Mouse (Mus musculus): Measurements from ENCODE around the gene Bdh2. TPM values are rescaled to one million over a fixed set of nuclear protein-coding genes. Genes with fewer than 3 reads are reported as not detected.

The Bdh2 gene
- polyA plus RNA-seq, 1 experiment from 2014 or later: 25.3 TPM

GRCm38 (mm10) chr3:135327601-135328000 lies 46.6 kb downstream of the Bdh2 start:
- 57% methylated on average over 2 of the region's 2 CpGs for WGBS
- H3K4me2 ChIP-seq (replicated peaks): no peak overlapping the region
- no peaks in the 10 kb centered on the region for H3K36me3 ChIP-seq
- H3K9ac ChIP-seq: no peak overlapping the region
- ATAC-seq (ENCODE audit: insufficient number of reproducible peaks, insufficient read depth, low FRiP score, low TSS enrichment): no peak
- H3K27ac ChIP-seq: no peak overlapping the region
- no peaks in the 10 kb centered on the region for H3K4me1 ChIP-seq
- no peak overlapping the region for H3K4me3 ChIP-seq
- H3K9me3 ChIP-seq: no peaks in the 10 kb centered on the region
- H3K27me3 ChIP-seq: no peaks in the 10 kb centered on the region

GRCm38 (mm10) chr3:135328560-135328959 lies 47.5 kb downstream of the Bdh2 start:
- WGBS: 49% methylated on average over 3 of the region's 3 CpGs
- no peak for ATAC-seq (ENCODE audit: insufficient number of reproducible peaks, insufficient read depth, low FRiP score, low TSS enrichment)
- H3K4me3 ChIP-seq: no peak overlapping the region
- no peaks in the 10 kb centered on the region for H3K4me1 ChIP-seq
- no peaks in the 10 kb centered on the region for H3K27me3 ChIP-seq
- H3K9ac ChIP-seq: no peak overlapping the region
- no peak overlapping the region for H3K27ac ChIP-seq
- no peak overlapping the region for H3K4me2 ChIP-seq (replicated peaks)
- H3K9me3 ChIP-seq: no peaks in the 10 kb centered on the region
- no peaks in the 10 kb centered on the region for H3K36me3 ChIP-seq

GRCm38 (mm10) chr3:135332691-135333090 lies 51.7 kb downstream of the Bdh2 start:
- H3K9ac ChIP-seq: no peak overlapping the region
- no peaks in the 10 kb centered on the region for H3K27me3 ChIP-seq
- H3K4me2 ChIP-seq (replicated peaks): no peak overlapping the region
- no peaks in the 10 kb centered on the region for H3K4me1 ChIP-seq
- H3K36me3 ChIP-seq: no peaks in the 10 kb centered on the region
- no peaks in the 10 kb centered on the region for H3K9me3 ChIP-seq
- H3K4me3 ChIP-seq: no peak overlapping the region
- no peak overlapping the region for H3K27ac ChIP-seq
- ATAC-seq (ENCODE audit: insufficient number of reproducible peaks, insufficient read depth, low FRiP score, low TSS enrichment): no peak

GRCm38 (mm10) chr3:135333763-135334162 lies 52.7 kb downstream of the Bdh2 start:
- 49% methylated on average over 4 of the region's 4 CpGs for WGBS
- Histone ChIP-seq H3K27me3 (no peaks in the 10 kb centered on the region), H3K9me3 (no peaks in the 10 kb centered on the region), H3K4me1 (no peaks in the 10 kb centered on the region), H3K9ac (no peak overlapping the region), H3K4me3 (no peak overlapping the region), H3K27ac (no peak overlapping the region), H3K4me2 (replicated peaks) (no peak overlapping the region), H3K36me3 (no peaks in the 10 kb centered on the region)
- ATAC-seq (ENCODE audit: insufficient number of reproducible peaks, insufficient read depth, low FRiP score, low TSS enrichment): no peak

- 76% methylated on average over 14 of the region's 14 CpGs for WGBS
- H3K9ac ChIP-seq: no peak within 1 kb of the TSS
- no peaks in the 10 kb centered on the region for H3K36me3 ChIP-seq
- ATAC-seq (ENCODE audit: insufficient number of reproducible peaks, insufficient read depth, low FRiP score, low TSS enrichment): no peak
- H3K27me3 ChIP-seq: no peaks in the 10 kb centered on the region
- no peak within 1 kb of the TSS for H3K4me3 ChIP-seq
- H3K27ac ChIP-seq: no peak within 1 kb of the TSS
- no peaks in the 10 kb centered on the region for H3K4me1 ChIP-seq
- H3K4me2 ChIP-seq (replicated peaks): no peak within 1 kb of the TSS
- H3K9me3 ChIP-seq: no peaks in the 10 kb centered on the region
Measured at GRCm38 (mm10) chr3:135347739-135348264, 66.8 kb downstream of the Bdh2 start, which contains the start of gene Slc9b1. Slc9b1 (plus strand) TSS chr3:135348029.

GRCm38 (mm10) chr3:135349022-135349421 lies 68.0 kb downstream of the Bdh2 start:
- no peak overlapping the region for H3K4me2 ChIP-seq (replicated peaks)

GRCm38 (mm10) chr3:135351857-135352256 lies 70.8 kb downstream of the Bdh2 start:
- H3K9ac ChIP-seq: no peak overlapping the region
- no peak for ATAC-seq (ENCODE audit: insufficient number of reproducible peaks, insufficient read depth, low FRiP score, low TSS enrichment)
- H3K9me3 ChIP-seq: no peaks in the 10 kb centered on the region
- H3K4me2 ChIP-seq (replicated peaks): no peak overlapping the region
- WGBS: 93% methylated on average over 3 of the region's 3 CpGs
- H3K27me3 ChIP-seq: no peaks in the 10 kb centered on the region
- no peaks in the 10 kb centered on the region for H3K4me1 ChIP-seq
- H3K27ac ChIP-seq: no peak overlapping the region
- H3K4me3 ChIP-seq: no peak overlapping the region
- no peaks in the 10 kb centered on the region for H3K36me3 ChIP-seq

More at GRCm38 (mm10) chr3:135349022-135349421, 68.0 kb downstream of the Bdh2 start:
- no peaks in the 10 kb centered on the region for H3K9me3 ChIP-seq
- H3K27ac ChIP-seq: no peak overlapping the region
- H3K9ac ChIP-seq: no peak overlapping the region
- ATAC-seq (ENCODE audit: insufficient number of reproducible peaks, insufficient read depth, low FRiP score, low TSS enrichment): no peak
- no peaks in the 10 kb centered on the region for H3K36me3 ChIP-seq
- no peak overlapping the region for H3K4me3 ChIP-seq
- H3K4me1 ChIP-seq: no peaks in the 10 kb centered on the region
- no peaks in the 10 kb centered on the region for H3K27me3 ChIP-seq

Other genes with a start within 250 kb of the Bdh2 start
- 32.5 and 36.7 TPM in 2 replicates for gene Cenpe, start 68.7 kb upstream of the Bdh2 start, polyA plus RNA-seq (2016; fragmentation: Nextera tagmentation; extraction: Ambion mirVana)
- gene Slc9b2, start 26.5 kb downstream of the Bdh2 start, polyA plus RNA-seq (2016; fragmentation: Nextera tagmentation; extraction: Ambion mirVana): 3.5 and 3.8 TPM in 2 replicates
- gene Slc9b1, start 66.8 kb downstream of the Bdh2 start, polyA plus RNA-seq (2016; fragmentation: Nextera tagmentation; extraction: Ambion mirVana): 0.19 and 0.50 TPM in 2 replicates
- 71.3 and 74.0 TPM in 2 replicates for gene Cisd2, start 142.7 kb downstream of the Bdh2 start, polyA plus RNA-seq (2016; fragmentation: Nextera tagmentation; extraction: Ambion mirVana)
- gene Ube2d3, start 156.9 kb downstream of the Bdh2 start, polyA plus RNA-seq (2016; fragmentation: Nextera tagmentation; extraction: Ambion mirVana): 469 and 505 TPM in 2 replicates
- gene Manba, start 204.4 kb downstream of the Bdh2 start, polyA plus RNA-seq (2016; fragmentation: Nextera tagmentation; extraction: Ambion mirVana): 5.1 TPM in 2 replicates

All from embryonic facial prominence, embryonic 12.5 days (tissue).